Mouse (Mus musculus): ENCODE measurements around the gene Tecta.

The Tecta gene

DNA sequence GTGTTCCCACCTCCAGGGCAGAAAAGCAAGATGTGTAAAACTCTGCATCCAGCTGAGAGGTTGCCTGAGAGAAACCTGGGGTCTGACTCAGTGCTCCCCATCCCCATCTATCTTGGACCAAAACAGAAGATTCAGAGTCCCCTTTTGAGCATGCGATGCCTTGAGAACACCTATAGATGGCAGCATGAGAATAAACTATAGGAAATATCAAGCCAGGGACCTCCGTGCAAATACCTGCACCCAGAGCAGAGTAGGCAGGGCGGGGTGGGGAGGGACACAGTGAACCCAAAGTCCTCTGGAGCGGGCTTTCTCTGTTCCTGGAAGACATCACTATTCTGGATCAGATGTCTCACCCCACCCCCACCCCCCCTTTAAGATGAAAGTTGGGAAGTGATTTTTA, 11.2 kb downstream of the Tecta start:
- DNase-seq (ENCODE audit: extremely low spot score, low spot score), result no peak

DNA sequence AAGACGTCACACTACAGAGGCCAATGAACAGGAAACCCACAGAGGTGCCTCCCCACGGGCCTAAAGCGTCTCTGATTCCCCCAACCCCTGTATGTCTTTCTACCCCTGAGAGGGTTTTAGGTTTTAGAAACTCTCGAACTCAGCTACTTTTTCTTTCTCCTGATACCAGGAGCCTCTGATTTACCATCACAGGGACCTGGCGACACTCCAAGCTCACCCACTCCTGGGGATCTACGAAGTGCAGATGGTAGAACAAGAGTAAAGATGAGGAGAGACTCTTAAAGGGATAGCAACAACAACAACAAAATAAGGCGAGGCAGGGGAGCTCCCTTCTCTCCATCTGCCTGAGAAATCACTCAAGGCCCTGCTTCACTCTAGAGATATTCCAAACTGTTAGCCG, 12.7 kb downstream of the Tecta start:
- no peak for DNase-seq (ENCODE audit: extremely low spot score, low spot score)

GRCm38 (mm10) chr9:42385656-42386055, 14.1 kb downstream of the Tecta start:
- DNase-seq (ENCODE audit: extremely low spot score, low spot score), result no peak

- DNase-seq (ENCODE audit: extremely low spot score, low spot score), result no peak
Measured at GRCm38 (mm10) chr9:42382628-42383347, 16.9 kb downstream of the Tecta start.

- DNase-seq (ENCODE audit: extremely low spot score, low spot score), result no peak
Measured at GRCm38 (mm10) chr9:42382063-42382462, 17.7 kb downstream of the Tecta start.

- DNase-seq (ENCODE audit: extremely low spot score, low spot score), result no peak
Measured at GRCm38 (mm10) chr9:42378071-42378470, 21.7 kb downstream of the Tecta start.

DNA sequence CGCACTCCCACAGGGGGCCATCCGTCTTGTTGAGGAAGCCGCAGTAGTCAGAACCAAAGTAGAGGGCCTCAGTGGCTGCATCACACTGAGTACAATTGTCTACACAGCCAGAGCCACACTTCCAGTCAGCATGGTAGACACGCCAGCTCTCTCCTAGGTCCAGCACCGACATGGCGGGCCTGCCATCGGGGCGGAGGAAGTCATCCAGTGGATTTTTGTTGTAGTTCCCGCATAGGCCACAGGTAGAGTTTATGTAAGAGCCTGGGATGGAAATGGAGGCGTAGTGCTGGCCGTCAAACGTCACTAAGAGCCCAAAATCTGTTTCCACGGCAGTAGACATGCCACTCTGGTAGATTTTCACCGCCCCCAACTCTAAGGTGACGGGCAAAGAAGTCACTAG, 22.1 kb downstream of the Tecta start:
- DNase-seq (ENCODE audit: extremely low spot score, low spot score), result no peak

DNA sequence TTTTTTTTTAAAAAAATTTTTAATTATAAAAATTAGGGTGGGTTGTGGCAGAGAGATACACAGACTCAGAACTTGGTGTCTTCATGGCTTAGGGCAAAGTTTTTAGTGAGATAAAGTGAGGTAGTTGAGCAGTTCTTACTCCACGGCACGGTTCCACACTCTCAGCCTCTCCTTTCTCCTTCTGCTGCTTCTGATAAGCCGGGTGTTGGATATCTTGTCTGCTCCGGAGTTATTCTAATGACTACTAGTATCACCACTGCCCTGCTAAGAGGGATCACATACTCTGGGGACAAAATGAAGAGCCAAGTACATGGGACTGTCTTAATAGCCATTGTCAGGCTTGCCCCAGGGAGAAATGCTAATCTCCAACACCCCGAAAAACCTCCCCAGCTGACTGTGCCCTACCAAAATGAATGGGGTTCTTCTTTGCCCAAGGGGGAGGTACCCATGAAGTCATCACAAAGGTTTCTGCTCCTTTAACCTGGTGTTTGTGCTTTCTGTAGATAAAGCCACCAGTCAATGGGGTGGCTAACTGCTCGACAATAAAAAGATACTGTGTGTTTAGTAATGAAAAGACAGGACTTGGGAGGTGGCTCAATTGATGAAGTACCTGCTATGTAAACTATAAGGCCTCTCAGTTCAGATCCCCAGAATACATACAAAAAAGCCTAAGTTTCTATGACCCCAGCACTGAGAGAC, 27.9 kb downstream of the Tecta start:
- no peak for DNase-seq (ENCODE audit: extremely low spot score, low spot score)

GRCm38 (mm10) chr9:42357585-42357984, 42.1 kb downstream of the Tecta start:
- no peak for DNase-seq (ENCODE audit: extremely low spot score, low spot score)

- no peak for DNase-seq (ENCODE audit: extremely low spot score, low spot score)
Measured at GRCm38 (mm10) chr9:42354871-42355270, 44.9 kb downstream of the Tecta start.

DNA sequence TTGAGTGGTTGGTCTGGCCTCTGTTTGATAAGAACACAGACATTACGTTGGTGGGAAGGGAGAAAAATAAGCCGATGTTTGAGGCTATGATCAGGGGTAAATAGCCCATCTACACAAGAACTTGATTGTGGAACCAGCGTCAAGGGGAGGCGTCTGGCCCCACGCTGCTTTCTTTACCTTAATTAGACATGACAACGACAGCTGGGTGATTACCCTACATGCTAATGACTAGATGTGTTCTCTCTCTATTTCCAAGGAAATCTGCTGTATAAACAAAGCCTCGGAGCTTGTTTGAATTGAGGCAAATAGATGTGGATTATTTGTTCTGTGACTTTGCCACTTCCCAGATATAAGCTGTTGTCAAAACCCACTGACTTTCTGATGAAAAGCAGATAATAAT, 49.9 kb downstream of the Tecta start:
- no peak for DNase-seq (ENCODE audit: extremely low spot score, low spot score)

DNA sequence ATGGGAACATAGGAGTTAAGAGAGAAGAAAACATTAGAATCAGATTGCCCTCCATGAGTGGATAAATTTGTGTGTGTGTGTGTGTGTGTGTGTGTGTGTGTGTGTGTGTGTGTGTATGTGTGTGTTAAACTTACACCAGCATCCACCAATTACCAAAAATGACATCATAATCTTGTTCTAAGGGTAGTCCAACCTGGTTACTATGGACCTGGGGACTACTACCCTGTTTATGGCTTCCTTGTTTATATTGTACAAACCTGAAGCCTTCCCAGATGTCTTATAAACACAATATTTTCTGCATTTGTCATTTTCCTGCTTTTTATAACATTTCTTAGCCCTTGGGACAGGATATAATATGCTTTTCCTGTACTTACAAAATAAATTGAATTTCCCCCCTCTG, 53.4 kb downstream of the Tecta start:
- no peak for DNase-seq (ENCODE audit: extremely low spot score, low spot score)

GRCm38 (mm10) chr9:42339151-42339550, 60.6 kb downstream of the Tecta start:
- no peak for DNase-seq (ENCODE audit: extremely low spot score, low spot score)

- no peak for DNase-seq (ENCODE audit: extremely low spot score, low spot score)
Measured at GRCm38 (mm10) chr9:42337026-42337425, 62.7 kb downstream of the Tecta start.

GRCm38 (mm10) chr9:42336575-42336974, 63.2 kb downstream of the Tecta start:
- DNase-seq (ENCODE audit: extremely low spot score, low spot score), result no peak

DNA sequence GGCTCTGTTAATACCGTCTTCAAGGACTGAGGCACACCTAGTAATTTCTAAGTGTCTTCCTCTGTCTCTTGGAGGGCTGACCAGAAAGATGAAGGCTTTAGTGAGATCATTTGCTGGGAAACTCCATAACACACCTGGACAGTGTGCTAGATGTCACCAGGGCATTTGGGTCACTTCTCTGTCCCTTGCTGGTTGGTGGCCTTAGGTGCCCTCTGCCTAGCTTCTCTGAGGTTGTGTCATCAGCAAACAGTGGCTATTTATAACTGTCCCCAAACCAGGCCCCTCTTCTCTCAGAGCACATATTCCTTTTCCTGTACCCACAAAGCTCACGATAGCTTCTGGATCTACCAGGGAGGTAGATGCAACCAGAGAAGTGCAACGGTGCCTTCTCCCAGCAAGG, 64.8 kb downstream of the Tecta start:
- no peak for DNase-seq (ENCODE audit: extremely low spot score, low spot score)

- DNase-seq (ENCODE audit: extremely low spot score, low spot score), result no peak
Measured at GRCm38 (mm10) chr9:42332692-42333091, 67.0 kb downstream of the Tecta start.

GRCm38 (mm10) chr9:42331341-42331740, 68.4 kb downstream of the Tecta start:
- no peak for DNase-seq (ENCODE audit: extremely low spot score, low spot score)

DNA sequence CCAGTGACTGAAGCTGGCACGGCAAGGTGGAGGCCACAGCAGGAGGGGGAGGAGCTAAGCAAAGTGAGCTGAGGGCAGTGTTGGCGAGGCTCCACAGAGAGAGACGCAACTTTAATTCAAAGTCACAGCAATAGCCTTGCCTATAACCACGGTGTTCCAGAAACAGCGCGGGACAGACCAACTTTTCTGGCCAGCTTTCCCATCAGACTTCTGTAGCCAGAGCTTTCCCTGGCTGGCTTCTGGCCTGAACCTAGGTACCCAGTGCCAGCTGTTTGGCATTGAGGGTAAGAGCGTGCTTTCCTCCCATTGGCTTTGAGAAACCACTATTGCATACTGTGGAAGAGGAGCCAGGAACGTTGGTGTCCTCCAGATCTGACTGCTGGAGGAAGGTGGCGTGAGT, 70.0 kb downstream of the Tecta start:
- no peak for DNase-seq (ENCODE audit: extremely low spot score, low spot score)

- DNase-seq (ENCODE audit: extremely low spot score, low spot score), result peak; percentile 25
Measured at GRCm38 (mm10) chr9:42326688-42327440, 72.9 kb downstream of the Tecta start.

DNA sequence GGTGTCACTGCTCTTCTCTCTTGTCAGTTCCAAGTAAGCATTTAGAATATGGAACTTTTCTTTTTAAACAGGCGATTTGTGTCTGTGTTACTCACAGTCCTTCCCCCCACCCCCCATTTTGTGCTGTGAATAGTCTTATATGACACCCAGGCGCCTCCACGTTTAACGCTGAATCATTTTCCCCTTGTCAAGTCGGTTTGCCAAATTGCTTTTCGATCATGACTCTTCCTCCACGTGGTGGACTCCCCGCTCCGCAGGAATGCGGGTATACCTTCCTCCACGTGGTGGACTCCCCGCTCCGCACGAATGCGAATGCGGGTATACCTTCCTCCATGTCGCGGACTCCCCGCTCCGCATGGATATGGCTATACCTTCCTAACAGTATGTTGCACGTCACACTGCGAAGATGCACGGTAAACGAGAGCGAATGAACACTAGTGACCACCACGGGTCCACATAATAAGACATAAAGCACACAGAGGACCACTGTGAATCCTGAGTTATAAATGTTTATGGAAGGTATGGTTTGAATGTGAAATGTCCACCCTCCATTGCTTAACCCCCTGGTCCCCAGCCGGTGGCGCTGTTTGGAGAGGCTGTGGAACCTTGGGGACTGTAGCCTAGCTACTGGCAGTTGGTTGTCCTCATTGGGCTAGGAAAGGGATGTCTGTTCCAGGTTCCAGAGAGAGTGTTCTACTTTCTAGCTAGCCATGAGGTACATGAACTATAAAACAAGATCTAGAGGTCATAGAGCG, 74.9 kb downstream of the Tecta start:
- no peak for DNase-seq (ENCODE audit: extremely low spot score, low spot score)

- DNase-seq (ENCODE audit: extremely low spot score, low spot score), result no peak
Measured at GRCm38 (mm10) chr9:42323238-42323637, 76.5 kb downstream of the Tecta start.

Measured in neural tube, embryonic 10.5 days (tissue).